Mouse (Mus musculus): ENCODE measurements around the gene Calm2. TPM values are rescaled to one million over a fixed set of nuclear protein-coding genes. Genes with fewer than 3 reads are reported as not detected.
A peak's percentile ranks its signal among the peaks of the same experiment; 100 is the strongest.

Calm2 gene
- polyA plus RNA-seq, 2 experiments, result 195 to 373 TPM

DNA sequence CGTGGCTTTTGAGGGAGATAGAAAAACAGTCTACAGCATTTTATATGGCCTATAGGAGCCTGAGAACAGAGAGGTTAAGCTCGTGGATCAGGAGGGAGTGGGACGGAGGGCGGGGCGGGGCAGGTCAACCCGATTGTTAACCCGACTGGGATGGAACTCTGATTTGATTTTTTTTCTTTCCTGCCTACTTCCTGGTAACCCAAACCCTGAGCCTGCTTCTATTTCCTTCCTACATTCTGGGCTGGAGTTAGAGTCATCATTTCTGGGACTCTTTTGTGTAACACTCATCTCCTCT, 27.7 kb upstream of the Calm2 start:
- TF ChIP-seq EP300 (IDR thresholded peaks at IDR 0.05; ENCODE audit: low read depth) (no peak), CTCF (IDR thresholded peaks at IDR 0.05; ENCODE audit: low read depth) (no peak)
- peak overlapping the region; percentile 30; a peak in 1 of 4 replicates for H3K4me3 ChIP-seq (ENCODE audit: insufficient read depth in 1 of 2, low read depth in 2 of 2, low read length in 2 of 2)
- H3K9me3 ChIP-seq (ENCODE audit: control insufficient read depth, low read length), result no peaks in the 10 kb centered on the region
- H3K4me2 ChIP-seq (ENCODE audit: low read depth), result peak overlapping the region; percentile 64
- H3K36me3 ChIP-seq (replicated peaks; ENCODE audit: control insufficient read depth, insufficient read depth, low read depth), result no peaks in the 10 kb centered on the region
- ATAC-seq (ENCODE audit: insufficient read depth), result no peak
- WGBS (ENCODE audit: insufficient replicate concordance), result 4% methylated on average over 7 of the region's 7 CpGs
- H3K27me3 ChIP-seq (ENCODE audit: control insufficient read depth, insufficient read depth, low read length), result peaks cover 9% of the 10 kb centered on the region
- H3K4me1 ChIP-seq (replicated peaks; ENCODE audit: control insufficient read depth in 2 of 2, insufficient read depth in 2 of 2, low read length in 1 of 2), result peaks cover 19 to 39% of the 10 kb centered on the region in 2 experiments
- H3K27ac ChIP-seq, result no peak overlapping the region
- H3K9ac ChIP-seq (replicated peaks), result no peak overlapping the region
- DNase-seq (ENCODE audit: low read depth in 3 of 3, low spot score in 3 of 3), result no peak

- Histone ChIP-seq H3K4me2 (ENCODE audit: low read depth) (peak overlapping the region; percentile 64), H3K9me3 (ENCODE audit: control insufficient read depth, low read length) (no peaks in the 10 kb centered on the region), H3K9ac (replicated peaks) (no peak overlapping the region), H3K27me3 (ENCODE audit: control insufficient read depth, insufficient read depth, low read length) (peaks cover 9% of the 10 kb centered on the region), H3K36me3 (replicated peaks; ENCODE audit: control insufficient read depth, insufficient read depth, low read depth) (no peaks in the 10 kb centered on the region), H3K27ac (no peak overlapping the region), H3K4me3 (ENCODE audit: insufficient read depth in 1 of 2, low read depth in 2 of 2, low read length in 2 of 2) (peak overlapping the region; percentile 30), H3K4me1 (replicated peaks; ENCODE audit: control insufficient read depth in 2 of 2, insufficient read depth in 2 of 2, low read length in 1 of 2) (peaks cover 23 to 44% of the 10 kb centered on the region in 2 experiments)
- no peak for DNase-seq (ENCODE audit: low read depth in 3 of 3, low spot score in 3 of 3)
- TF ChIP-seq CTCF (IDR thresholded peaks at IDR 0.05; ENCODE audit: low read depth), result no peak
- TF ChIP-seq EP300 (IDR thresholded peaks at IDR 0.05; ENCODE audit: low read depth), result no peak
- no peak for ATAC-seq (ENCODE audit: insufficient read depth)
- 3% methylated on average over 23 of the region's 23 CpGs for WGBS (ENCODE audit: insufficient replicate concordance)
Observed at GRCm38 (mm10) chr17:87473736-87474500, 27.2 kb upstream of the Calm2 start.

GRCm38 (mm10) chr17:87473441-87473735, 26.7 kb upstream of the Calm2 start:
- H3K4me1 ChIP-seq (replicated peaks; ENCODE audit: control insufficient read depth in 2 of 2, insufficient read depth in 2 of 2, low read length in 1 of 2), result peaks cover 23 to 48% of the 10 kb centered on the region in 2 experiments
- no peak overlapping the region for H3K27ac ChIP-seq
- H3K4me3 ChIP-seq (ENCODE audit: insufficient read depth in 1 of 2, low read depth in 2 of 2, low read length in 2 of 2), result peak overlapping the region in 1 of 2 experiments; percentile 30; a peak in 2 of 4 replicates
- TF ChIP-seq EP300 (IDR thresholded peaks at IDR 0.05; ENCODE audit: low read depth), result no peak
- TF ChIP-seq CTCF (IDR thresholded peaks at IDR 0.05; ENCODE audit: low read depth), result no peak
- no peak overlapping the region for H3K9ac ChIP-seq (replicated peaks)
- H3K4me2 ChIP-seq (ENCODE audit: low read depth), result peak overlapping the region; percentile 64
- peaks cover 9% of the 10 kb centered on the region for H3K27me3 ChIP-seq (ENCODE audit: control insufficient read depth, insufficient read depth, low read length)
- H3K9me3 ChIP-seq (ENCODE audit: control insufficient read depth, low read length), result no peaks in the 10 kb centered on the region
- H3K36me3 ChIP-seq (replicated peaks; ENCODE audit: control insufficient read depth, insufficient read depth, low read depth), result no peaks in the 10 kb centered on the region
- DNase-seq (ENCODE audit: low read depth in 3 of 3, low spot score in 3 of 3) (no peak), ATAC-seq (ENCODE audit: insufficient read depth) (no peak)
- 12% methylated on average over 9 of the region's 9 CpGs for WGBS (ENCODE audit: insufficient replicate concordance)

DNA sequence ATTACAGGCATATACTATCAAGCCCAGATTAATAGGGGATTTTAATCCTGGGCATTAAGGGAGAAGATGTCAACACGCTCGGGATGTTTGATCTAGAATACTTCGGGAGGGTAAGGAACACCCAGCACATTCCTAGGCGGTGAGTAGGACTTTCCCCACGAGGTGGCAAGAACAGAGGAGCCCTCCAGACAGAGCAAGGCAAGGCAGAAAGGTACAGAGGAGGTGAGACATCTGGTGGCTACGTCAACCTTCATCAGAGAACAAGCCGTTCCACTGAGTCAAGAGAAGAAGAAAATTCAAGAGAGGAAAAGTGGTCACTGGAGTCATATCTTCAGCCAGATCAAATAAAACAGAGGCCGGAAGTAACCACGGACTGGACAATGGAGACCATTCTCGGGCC, 26.1 kb upstream of the Calm2 start:
- H3K27me3 ChIP-seq (ENCODE audit: control insufficient read depth, insufficient read depth, low read length), result peaks cover 9% of the 10 kb centered on the region
- DNase-seq (ENCODE audit: low read depth in 3 of 3, low spot score in 3 of 3), result no peak

GRCm38 (mm10) chr17:87471661-87472060, 24.9 kb upstream of the Calm2 start:
- Histone ChIP-seq H3K27ac (no peak overlapping the region), H3K9me3 (ENCODE audit: control insufficient read depth, low read length) (no peaks in the 10 kb centered on the region), H3K36me3 (replicated peaks; ENCODE audit: control insufficient read depth, insufficient read depth, low read depth) (no peaks in the 10 kb centered on the region), H3K4me3 (ENCODE audit: insufficient read depth in 1 of 2, low read depth in 2 of 2, low read length in 2 of 2) (no peak overlapping the region), H3K27me3 (ENCODE audit: control insufficient read depth, insufficient read depth, low read length) (peaks cover 9% of the 10 kb centered on the region), H3K4me1 (replicated peaks; ENCODE audit: control insufficient read depth in 2 of 2, insufficient read depth in 2 of 2, low read length in 1 of 2) (peaks cover 23 to 48% of the 10 kb centered on the region in 2 experiments), H3K9ac (replicated peaks) (no peak overlapping the region), H3K4me2 (ENCODE audit: low read depth) (no peak overlapping the region)
- 63% methylated on average over 6 of the region's 6 CpGs for WGBS (ENCODE audit: insufficient replicate concordance)
- TF ChIP-seq CTCF (IDR thresholded peaks at IDR 0.05; ENCODE audit: low read depth) (no peak), EP300 (IDR thresholded peaks at IDR 0.05; ENCODE audit: low read depth) (no peak)
- no peak for ATAC-seq (ENCODE audit: insufficient read depth)
- DNase-seq (ENCODE audit: low read depth in 3 of 3, low spot score in 3 of 3), result no peak

More for the DNA sequence above, 26.1 kb upstream of the Calm2 start:
- no peaks in the 10 kb centered on the region for H3K9me3 ChIP-seq (ENCODE audit: control insufficient read depth, low read length)
- H3K4me2 ChIP-seq (ENCODE audit: low read depth), result no peak overlapping the region
- no peak overlapping the region for H3K27ac ChIP-seq
- no peak overlapping the region for H3K9ac ChIP-seq (replicated peaks)
- peaks cover 23 to 48% of the 10 kb centered on the region in 2 experiments for H3K4me1 ChIP-seq (replicated peaks; ENCODE audit: control insufficient read depth in 2 of 2, insufficient read depth in 2 of 2, low read length in 1 of 2)
- no peaks in the 10 kb centered on the region for H3K36me3 ChIP-seq (replicated peaks; ENCODE audit: control insufficient read depth, insufficient read depth, low read depth)
- TF ChIP-seq CTCF (IDR thresholded peaks at IDR 0.05; ENCODE audit: low read depth), result no peak
- no peak for TF ChIP-seq EP300 (IDR thresholded peaks at IDR 0.05; ENCODE audit: low read depth)
- WGBS (ENCODE audit: insufficient replicate concordance), result 22% methylated on average over 10 of the region's 10 CpGs
- no peak for ATAC-seq (ENCODE audit: insufficient read depth)
- H3K4me3 ChIP-seq (ENCODE audit: insufficient read depth in 1 of 2, low read depth in 2 of 2, low read length in 2 of 2), result no peak overlapping the region

All from liver, embryonic 14.5 days (tissue).